Mouse (Mus musculus): ENCODE results near the gene Qrich1.

GRCm38 (mm10) chr9:108479721-108480351 lies 36.8 kb upstream of the Qrich1 start, which contains the start of gene Lamb2:
- TF ChIP-seq CTCF (IDR thresholded peaks at IDR 0.05; ENCODE audit: low read depth, low read length) (no peak), POLR2A (IDR thresholded peaks at IDR 0.05; ENCODE audit: extremely low read depth, insufficient read depth, low read length) (no peak)
